Mouse (Mus musculus) hindbrain, embryonic 15.5 days (tissue): ENCODE results near the gene H2-T23. TPM values are rescaled to one million over a fixed set of nuclear protein-coding genes. Genes with fewer than 3 reads are reported as not detected.

ENCODE experiments used
- polyA plus RNA-seq: library from polyadenylated mRNA; unstranded; fragments of >200 nt; fragmentation: Nextera tagmentation; extraction: Ambion mirVana; gene quantifications from 2 replicates; pipeline ENCODE4 v1.2.1, GENCODE M21; 2015

The H2-T23 gene
- polyA plus RNA-seq, 1 experiment from 2014 or later = 4.8 TPM

Other genes with a start within 250 kb of the H2-T23 start
- gene Ier3, start 211.2 kb downstream of the H2-T23 start, polyA plus RNA-seq = 12.7 and 16.3 TPM in 2 replicates
- 111 and 116 TPM in 2 replicates for gene Flot1, start 209.6 kb downstream of the H2-T23 start, polyA plus RNA-seq
- gene Tubb5, start 194.5 kb downstream of the H2-T23 start, polyA plus RNA-seq = 1,681 and 1,706 TPM in 2 replicates
- 10.0 and 10.5 TPM in 2 replicates for gene Mdc1, start 191.3 kb downstream of the H2-T23 start, polyA plus RNA-seq
- 22.1 and 22.6 TPM in 2 replicates for gene Nrm, start 171.5 kb downstream of the H2-T23 start, polyA plus RNA-seq
- 21.1 and 24.7 TPM in 2 replicates for gene Ppp1r18, start 167.3 kb downstream of the H2-T23 start, polyA plus RNA-seq
- 30.8 and 32.4 TPM in 2 replicates for gene Dhx16, start 153.0 kb downstream of the H2-T23 start, polyA plus RNA-seq
- gene 2310061I04Rik, start 135.4 kb downstream of the H2-T23 start, polyA plus RNA-seq = 63.7 and 68.6 TPM in 2 replicates
- gene Atat1, start 122.8 kb downstream of the H2-T23 start, polyA plus RNA-seq = 343 and 422 TPM in 2 replicates
- gene Mrps18b, start 116.5 kb downstream of the H2-T23 start, polyA plus RNA-seq = 57.0 and 59.1 TPM in 2 replicates
- 41.1 and 43.0 TPM in 2 replicates for gene Ppp1r10, start 116.4 kb downstream of the H2-T23 start, polyA plus RNA-seq
- 76.1 and 81.0 TPM in 2 replicates for gene Abcf1, start 63.1 kb downstream of the H2-T23 start, polyA plus RNA-seq
- gene Gnl1, start 53.0 kb downstream of the H2-T23 start, polyA plus RNA-seq = 62.7 and 65.5 TPM in 2 replicates
- gene Prr3, start 52.6 kb downstream of the H2-T23 start, polyA plus RNA-seq = 89.0 and 92.9 TPM in 2 replicates
- gene H2-T24, start 12.3 kb downstream of the H2-T23 start, polyA plus RNA-seq = 9.0 and 9.9 TPM in 2 replicates
- 7.4 and 7.9 TPM in 2 replicates for gene H2-T22, start 9.9 kb upstream of the H2-T23 start, polyA plus RNA-seq
- not detected in 2 replicates for gene Gm6034, start 10.1 kb upstream of the H2-T23 start, polyA plus RNA-seq
- not detected in 2 replicates for gene Gm11127, start 25.5 kb upstream of the H2-T23 start, polyA plus RNA-seq
- gene Gm19684, start 88.8 kb upstream of the H2-T23 start, polyA plus RNA-seq = not detected in 2 replicates
- not detected in 2 replicates for gene Gm7030, start 96.6 kb upstream of the H2-T23 start, polyA plus RNA-seq
- gene Gm8909, start 135.7 kb upstream of the H2-T23 start, polyA plus RNA-seq = not detected in 2 replicates
- gene H2-T3, start 157.4 kb upstream of the H2-T23 start, polyA plus RNA-seq = not detected in 2 replicates
- gene Rpp21, start 225.2 kb upstream of the H2-T23 start, polyA plus RNA-seq = 132 and 133 TPM in 2 replicates
- 24.8 and 27.1 TPM in 2 replicates for gene Trim39, start 239.4 kb upstream of the H2-T23 start, polyA plus RNA-seq